Mouse (Mus musculus) kidney, adult 2 months (tissue): ENCODE results near the gene Nme6.

Experiments
- CTCF ChIP-seq: fragments of 200-500 bp; conservative IDR thresholded peaks from 2 replicates; pipeline ENCODE4 v1.5.1; 2011; ENCODE audit warnings: low read depth, mild to moderate bottlenecking, control low read depth, low read length, moderate library complexity, mixed read lengths; ENCODE audit not compliant: insufficient read depth, insufficient read length
- POLR2A ChIP-seq: fragments of 200-500 bp; IDR thresholded peaks from one replicate; pipeline ENCODE4 v1.6.1; 2011; ENCODE audit warnings: low read depth, low read length, control low read depth

GRCm38 (mm10) chr9:109874797-109875691 is 42.5 kb downstream of the Nme6 start, which contains the start of gene Cdc25a:
- TF ChIP-seq POLR2A (no peak), CTCF (peak; percentile 53)
